Mouse (Mus musculus): ENCODE measurements at regions not wholly inside any gene's neighbourhood (a gene's known extent, or its start where the extent isn't known, plus 50 kb on each side); places are given as distances from the start of the nearest gene placed in this dataset.

DNA sequence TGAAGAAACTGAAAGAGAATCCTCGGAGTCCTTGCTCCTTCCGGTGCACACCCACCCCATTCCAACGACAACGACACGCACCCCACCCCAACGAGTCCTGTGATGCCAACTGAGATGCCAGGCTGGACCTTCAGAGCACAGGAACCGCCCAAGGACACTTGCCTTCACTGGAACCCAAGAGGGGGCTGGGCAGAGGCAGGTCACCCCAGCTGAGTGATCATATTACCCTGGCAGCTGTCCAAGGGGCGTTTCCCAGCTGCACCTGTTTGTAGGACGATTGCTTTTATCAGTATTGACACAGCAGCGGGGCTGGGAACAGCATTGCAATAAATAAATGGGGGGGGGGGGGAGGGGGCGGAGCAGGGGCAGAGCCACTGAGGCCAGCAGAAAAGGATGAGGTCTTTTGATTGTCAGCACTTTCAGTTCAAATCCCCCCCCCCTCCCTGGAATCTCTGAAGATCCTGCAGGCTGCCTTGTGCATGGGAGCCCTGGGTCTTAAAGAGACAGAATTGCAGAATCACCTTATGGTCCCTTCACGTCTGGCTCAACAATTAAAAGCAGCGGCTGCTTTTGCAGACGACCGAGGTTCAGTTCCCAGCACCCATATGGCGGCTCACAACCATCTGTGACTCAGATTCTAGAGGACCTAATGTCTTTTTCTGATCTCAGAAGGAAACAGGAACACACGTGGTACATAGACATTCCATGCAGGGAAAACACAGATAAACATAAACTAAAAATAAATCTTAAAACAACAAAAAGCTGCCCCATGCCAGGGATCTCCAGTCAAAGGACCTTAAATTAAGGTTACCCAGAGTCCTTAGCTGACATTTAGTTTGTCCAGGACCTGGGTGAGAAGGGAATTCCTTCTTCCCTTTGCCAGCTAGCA lies 52.0 kb upstream of the Pim1 start:
- no peak for TF ChIP-seq HCFC1 (IDR thresholded peaks at IDR 0.05; ENCODE audit: borderline replicate concordance, insufficient read depth, low read length)
- TF ChIP-seq ZNF384 (IDR thresholded peaks at IDR 0.05; ENCODE audit: low read depth, low read length) = no peak
- no peak for TF ChIP-seq CHD2 (IDR thresholded peaks at IDR 0.05; ENCODE audit: low read depth, low read length)
- TF ChIP-seq MAFK (IDR thresholded peaks at IDR 0.05; ENCODE audit: insufficient read depth, low read depth, low read length) = 0 out of 2 replicates have a peak, but pooled peaks have one; percentile 39
